Mouse (Mus musculus) G1E (cell line): ENCODE measurements around the gene Hectd4. TPM values are rescaled to one million over a fixed set of nuclear protein-coding genes. Genes with fewer than 3 reads are reported as not detected.

Experiments used
- ATAC-seq: 2 replicates; pipeline ENCODE4 v1.8.0; 2016; ENCODE audit warnings: mild to moderate bottlenecking; ENCODE audit not compliant: insufficient number of reproducible peaks, poor library complexity, low FRiP score, severe bottlenecking; ENCODE audit errors: extremely low read depth
- DNase-seq: peaks from one replicate; pipeline ENCODE4 v3.0.0; 2012; ENCODE audit warnings: low spot score
- H3K27me3 ChIP-seq: 2 replicates; pipeline ENCODE4 v1.6.1; 2012; ENCODE audit warnings: mild to moderate bottlenecking, low read length, inconsistent platforms; ENCODE audit not compliant: insufficient read depth
- H3K36me3 ChIP-seq: replicated peaks from 2 replicates; pipeline ENCODE3; 2012; ENCODE audit warnings: mild to moderate bottlenecking, inconsistent platforms
- H3K4me1 ChIP-seq: 2 replicates; pipeline ENCODE4 v1.6.1; 2012; ENCODE audit warnings: low read depth, low read length, inconsistent platforms, mixed read lengths; ENCODE audit not compliant: insufficient read depth
- H3K4me3 ChIP-seq: 2 replicates; pipeline ENCODE4 v1.5.1; 2012; ENCODE audit warnings: low read depth, mild to moderate bottlenecking, inconsistent platforms, low read length, moderate library complexity, mixed read lengths
- H3K9me3 ChIP-seq: replicated peaks from 2 replicates; pipeline ENCODE4 v1.6.1; 2012; ENCODE audit warnings: inconsistent platforms
- CTCF ChIP-seq: IDR thresholded peaks from 2 replicates; pipeline ENCODE4 v1.5.1; 2012; ENCODE audit warnings: low read depth, low read length, inconsistent platforms, mixed read lengths
- GATA1 ChIP-seq: IDR thresholded peaks from 2 replicates; pipeline ENCODE4 v1.6.1; 2012; ENCODE audit warnings: borderline replicate concordance, low read length, inconsistent platforms, mixed read lengths
- GATA2 ChIP-seq: IDR thresholded peaks from 2 replicates; pipeline ENCODE4 v1.6.1; 2012; ENCODE audit warnings: low read depth, low read length, inconsistent platforms, borderline replicate concordance
- POLR2AphosphoS5 ChIP-seq: IDR thresholded peaks from 2 replicates; pipeline ENCODE4 v1.6.1; 2012; ENCODE audit warnings: low read depth, low read length, inconsistent platforms; ENCODE audit not compliant: insufficient replicate concordance
- TAL1 ChIP-seq: conservative IDR thresholded peaks from 2 replicates; pipeline ENCODE4 v1.6.1; 2012; ENCODE audit warnings: low read depth, low read length, inconsistent platforms, mixed read lengths
- polyA plus RNA-seq: library from polyadenylated mRNA; stranded (reverse); fragments of >175 nt; gene quantifications from 2 replicates; pipeline ENCODE4 v1.2.3, GENCODE M21; 2012
- total RNA-seq, 2 experiments: library from RNA; stranded (forward) in 1 of 2; stranded (reverse) in 1 of 2; fragments of 200-1000 nt in 1 of 2; fragments of >200 nt in 1 of 2; fragmentation: Nextera tagmentation in 1 of 2; gene quantifications; 2 replicates each; pipeline ENCODE4 v1.2.3; 2014 to 2017

The Hectd4 gene
- total and polyA plus RNA-seq, 3 experiments = 22.8 to 177 (median 22.8) TPM

DNA sequence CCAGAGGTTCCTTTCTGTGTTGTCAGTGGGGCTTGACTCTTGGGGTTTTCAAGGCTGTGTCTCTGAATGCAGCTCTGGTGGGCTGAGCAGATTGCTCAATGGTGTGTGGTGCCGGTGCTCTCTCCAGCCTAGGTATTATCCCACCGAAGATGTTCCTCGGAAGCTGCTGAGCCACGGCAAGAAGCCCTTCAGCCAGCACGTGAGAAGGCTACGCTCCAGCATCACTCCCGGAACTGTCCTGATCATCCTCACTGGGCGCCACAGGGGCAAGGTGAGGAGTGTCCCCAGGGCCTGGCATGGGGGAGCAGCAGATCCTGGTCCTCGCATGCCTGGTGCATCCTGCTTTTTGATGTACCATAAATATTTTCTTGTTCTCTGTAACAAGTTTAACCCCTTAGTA is 13.5 kb upstream of the Hectd4 start:
- H3K9me3 ChIP-seq = no peaks in the 10 kb centered on the region
- H3K4me3 ChIP-seq = peak overlapping the region; percentile 96
- ATAC-seq = no peak
- DNase-seq = no peak
- peaks cover 66% of the 10 kb centered on the region for H3K36me3 ChIP-seq
- H3K4me1 ChIP-seq = peaks cover 55% of the 10 kb centered on the region
- TF ChIP-seq GATA2 = no peak
- no peak for TF ChIP-seq CTCF
- no peak for TF ChIP-seq GATA1
- no peak for TF ChIP-seq TAL1
- H3K27me3 ChIP-seq = no peaks in the 10 kb centered on the region

DNA sequence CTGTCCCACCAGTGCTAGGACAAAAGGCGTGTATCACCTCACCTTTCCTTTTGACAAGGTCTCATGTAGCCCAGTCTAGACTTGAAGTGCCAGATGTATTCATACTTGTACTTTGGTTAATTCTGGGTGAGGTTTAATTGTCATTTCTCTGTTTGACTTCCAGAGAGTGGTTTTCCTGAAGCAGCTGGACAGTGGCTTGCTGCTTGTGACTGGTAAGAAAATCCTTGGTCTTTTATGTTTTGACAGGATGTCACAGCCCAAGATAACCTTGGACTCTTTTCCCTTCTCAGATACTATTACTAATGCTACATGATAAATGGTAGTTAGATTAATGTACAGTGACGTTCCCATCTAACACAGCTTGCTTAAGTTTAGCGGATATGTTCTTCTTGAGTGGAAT is 13.0 kb upstream of the Hectd4 start:
- DNase-seq = no peak
- no peaks in the 10 kb centered on the region for H3K27me3 ChIP-seq
- H3K36me3 ChIP-seq = peaks cover 70% of the 10 kb centered on the region
- peak overlapping the region; percentile 96 for H3K4me3 ChIP-seq
- ATAC-seq = no peak
- peaks cover 55% of the 10 kb centered on the region for H3K4me1 ChIP-seq
- no peaks in the 10 kb centered on the region for H3K9me3 ChIP-seq
- TF ChIP-seq POLR2AphosphoS5 = no peak
- TF ChIP-seq TAL1 = no peak
- no peak for TF ChIP-seq CTCF
- no peak for TF ChIP-seq GATA2
- no peak for TF ChIP-seq GATA1

DNA sequence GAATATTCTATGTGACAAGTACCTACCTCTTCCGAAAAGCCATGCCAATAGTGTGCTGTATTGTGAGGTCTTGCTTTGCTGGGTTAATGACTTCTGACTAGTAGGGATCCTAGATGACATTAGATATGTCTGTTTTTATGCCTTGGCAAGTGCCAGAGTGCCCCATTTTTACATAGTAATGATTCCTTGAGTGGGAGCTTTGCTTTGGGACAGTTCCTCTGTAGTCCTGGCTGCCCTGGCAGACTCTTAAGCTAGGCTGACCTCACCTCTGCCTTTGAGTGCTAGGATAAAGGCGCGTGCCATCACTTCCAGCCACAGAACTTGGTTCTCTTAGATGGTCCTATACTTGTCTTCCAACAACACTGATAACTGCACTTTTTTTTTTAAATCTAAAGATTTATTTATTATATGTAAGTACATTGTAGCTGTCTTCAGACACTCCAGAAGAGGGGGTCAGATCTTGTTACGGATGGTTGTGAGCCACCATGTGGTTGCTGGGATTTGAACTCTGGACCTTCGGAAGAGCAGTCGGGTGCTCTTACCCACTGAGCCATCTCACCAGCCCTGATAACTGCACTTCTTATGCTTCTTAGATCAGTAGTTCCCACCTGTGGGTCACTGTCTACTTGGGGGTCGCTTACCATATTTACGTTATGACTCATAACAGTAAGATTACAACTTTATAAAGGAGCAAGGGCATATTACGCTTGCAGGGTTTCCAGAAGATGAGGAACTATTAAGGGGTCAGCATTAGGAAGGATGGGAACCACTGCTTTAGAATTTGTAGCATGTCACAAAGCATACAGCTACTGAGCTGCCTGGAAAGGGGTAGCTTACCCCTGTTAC is 10.0 kb upstream of the Hectd4 start:
- Histone ChIP-seq H3K36me3 (peaks cover 81% of the 10 kb centered on the region), H3K9me3 (no peaks in the 10 kb centered on the region), H3K4me1 (peaks cover 54% of the 10 kb centered on the region), H3K4me3 (no peak overlapping the region; the same call in 1 of the 2 replicates), H3K27me3 (no peaks in the 10 kb centered on the region)
- TF ChIP-seq GATA2 (no peak), POLR2AphosphoS5 (no peak), TAL1 (no peak), CTCF (no peak), GATA1 (no peak)
- DNase-seq (no peak), ATAC-seq (no peak)

DNA sequence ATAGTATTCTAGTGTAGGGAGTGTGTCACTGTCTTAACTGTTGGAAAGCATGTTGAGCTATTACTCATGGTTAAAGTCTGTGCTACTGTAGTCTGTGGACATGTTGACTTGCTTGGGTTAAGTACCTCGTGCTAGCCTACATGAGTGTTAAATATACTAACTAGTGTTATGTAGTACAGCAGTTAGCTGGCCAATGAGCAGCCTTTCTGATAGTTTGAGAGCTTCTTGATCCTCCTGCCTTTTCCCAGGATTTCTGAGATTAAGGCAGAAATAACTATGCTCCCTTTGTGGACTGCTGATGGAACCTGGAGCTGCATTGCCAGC is 9.5 kb upstream of the Hectd4 start:
- ATAC-seq (no peak), DNase-seq (no peak)
- H3K27me3 ChIP-seq = no peaks in the 10 kb centered on the region
- TF ChIP-seq POLR2AphosphoS5 (0 out of 2 replicates have a peak, but pooled peaks have one; percentile 39), GATA2 (no peak), CTCF (no peak), GATA1 (no peak), TAL1 (no peak)
- H3K9me3 ChIP-seq = no peaks in the 10 kb centered on the region
- peaks cover 60% of the 10 kb centered on the region for H3K4me1 ChIP-seq
- H3K4me3 ChIP-seq = no peak overlapping the region
- H3K36me3 ChIP-seq = peaks cover 79% of the 10 kb centered on the region

DNA sequence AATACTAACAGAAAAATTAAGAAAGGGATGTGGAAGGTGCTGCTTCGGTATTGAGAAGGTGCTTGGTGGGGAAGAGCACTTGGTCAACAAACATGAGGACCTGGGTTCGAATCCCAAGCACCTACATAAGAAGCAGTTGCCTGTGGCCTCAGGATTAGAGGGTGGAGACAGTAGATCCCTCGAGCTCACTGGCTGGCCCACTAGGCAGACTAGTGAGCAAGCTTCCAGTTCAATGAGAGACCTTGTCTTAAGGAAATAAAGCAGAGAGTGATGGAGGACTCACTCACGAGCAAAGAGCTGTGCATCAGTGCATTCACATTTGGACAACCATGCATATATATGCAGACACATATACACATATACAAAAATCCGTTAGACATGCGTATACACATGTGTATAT is 7.9 kb upstream of the Hectd4 start:
- Histone ChIP-seq H3K9me3 (no peaks in the 10 kb centered on the region), H3K36me3 (peaks cover 64% of the 10 kb centered on the region), H3K27me3 (no peaks in the 10 kb centered on the region), H3K4me3 (no peak overlapping the region), H3K4me1 (peaks cover 56% of the 10 kb centered on the region)
- TF ChIP-seq TAL1 (no peak), GATA2 (no peak), GATA1 (no peak), POLR2AphosphoS5 (peak; percentile 78; the same call in 1 of the 2 replicates), CTCF (no peak)
- DNase-seq = no peak
- no peak for ATAC-seq

DNA sequence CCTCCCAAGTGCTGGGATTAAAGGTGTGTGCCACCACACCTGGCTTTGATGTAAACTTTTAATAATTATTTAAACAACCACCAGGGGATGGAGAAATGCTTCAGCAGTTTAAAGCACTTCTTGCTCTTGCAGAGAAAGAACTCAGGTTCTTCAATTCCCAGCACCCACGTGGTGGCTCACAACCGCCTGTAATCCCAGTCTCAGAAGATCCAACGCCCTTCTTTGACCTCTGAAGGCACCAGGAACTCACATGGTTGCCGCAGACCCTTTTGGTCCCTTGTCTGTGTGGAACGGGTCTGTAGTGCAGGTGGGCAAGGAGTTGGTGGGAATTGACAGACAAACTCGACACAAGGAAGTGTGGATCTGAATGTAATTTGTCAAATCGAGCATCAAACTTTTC is 5.3 kb upstream of the Hectd4 start:
- Histone ChIP-seq H3K36me3 (peaks cover 38% of the 10 kb centered on the region), H3K4me3 (no peak overlapping the region; the same call in 1 of the 2 replicates), H3K9me3 (no peaks in the 10 kb centered on the region), H3K27me3 (no peaks in the 10 kb centered on the region), H3K4me1 (peaks cover 41% of the 10 kb centered on the region)
- DNase-seq (no peak), ATAC-seq (no peak)
- TF ChIP-seq POLR2AphosphoS5 (no peak), GATA1 (no peak), GATA2 (no peak), CTCF (no peak), TAL1 (no peak)
